Mouse (Mus musculus) forebrain, postnatal 0 days (tissue): ENCODE results near the gene Olfr48. TPM values are rescaled to one million over a fixed set of nuclear protein-coding genes. Genes with fewer than 3 reads are reported as not detected.

Experiments used
- ATAC-seq: fragments of 200-750 bp; cut with Nextera tagmentation; 2 replicates; pipeline ENCODE4 v1.8.0; 2017; ENCODE audit warnings: mild to moderate bottlenecking, moderate library complexity
- DNase-seq: peaks from one replicate; pipeline ENCODE4 v3.0.0-alpha.2; 2015
- H3K27ac ChIP-seq: fragments of 300-500 bp; sonication (generic); 2 replicates; pipeline ENCODE4 v1.5.1; 2014; ENCODE audit warnings: low read depth, mild to moderate bottlenecking, antibody characterized with exemption, low read length, moderate library complexity, mixed read lengths
- H3K27me3 ChIP-seq: fragments of 300-500 bp; sonication (generic); 2 replicates; pipeline ENCODE4 v1.6.1; 2014; ENCODE audit warnings: mild to moderate bottlenecking, low read length, mixed read lengths; ENCODE audit not compliant: insufficient read depth
- H3K36me3 ChIP-seq: fragments of 300-500 bp; sonication (generic); 2 replicates; pipeline ENCODE4 v1.6.1; 2014; ENCODE audit warnings: mild to moderate bottlenecking, moderate library complexity; ENCODE audit not compliant: insufficient read depth
- H3K4me1 ChIP-seq: fragments of 300-500 bp; sonication (generic); 2 replicates; pipeline ENCODE4 v1.6.1; 2014; ENCODE audit warnings: antibody characterized with exemption; ENCODE audit not compliant: insufficient read depth
- H3K4me2 ChIP-seq: fragments of 300-500 bp; sonication (generic); 2 replicates; pipeline ENCODE4 v1.6.1; 2014; ENCODE audit warnings: low read depth, mild to moderate bottlenecking, moderate library complexity
- H3K4me3 ChIP-seq: fragments of 300-500 bp; sonication (generic); 2 replicates; pipeline ENCODE4 v1.5.1; 2014; ENCODE audit warnings: low read depth, low read length, mixed read lengths
- H3K9ac ChIP-seq: fragments of 300-500 bp; sonication (generic); 2 replicates; pipeline ENCODE4 v1.6.1; 2014; ENCODE audit warnings: mild to moderate bottlenecking
- H3K9me3 ChIP-seq: fragments of 300-500 bp; sonication (generic); 2 replicates; pipeline ENCODE4 v1.6.1; 2016; ENCODE audit warnings: low read length
- CTCF ChIP-seq: sonication (generic); IDR thresholded peaks from 2 replicates; pipeline ENCODE4 v1.5.1; 2016; ENCODE audit warnings: antibody characterized with exemption, control low read depth, low read depth
- WGBS: fragments of 180-500 bp; shearing (Covaris S2); extraction: QIAGEN DNeasy Blood & Tissue Kit; methylation state at CpG from one replicate; pipeline ENCODE4 v1.1.7; 2014; 5-methylcytosine and 5-hydroxymethylcytosine counted together
- polyA plus RNA-seq: library from polyadenylated mRNA; unstranded; fragments of >200 nt; fragmentation: Nextera tagmentation; extraction: Ambion mirVana; gene quantifications from 2 replicates; pipeline ENCODE4 v1.2.1, GENCODE M21; 2015
- total RNA-seq: library from RNA; depleted of rRNA; stranded (reverse); fragments of >200 nt; gene quantifications from 2 replicates; pipeline ENCODE4 v1.2.3, GENCODE M21; 2014; rRNA removed

Olfr48 gene
- total RNA-seq (not detected in 2 replicates), polyA plus RNA-seq (not detected in 2 replicates)

DNA sequence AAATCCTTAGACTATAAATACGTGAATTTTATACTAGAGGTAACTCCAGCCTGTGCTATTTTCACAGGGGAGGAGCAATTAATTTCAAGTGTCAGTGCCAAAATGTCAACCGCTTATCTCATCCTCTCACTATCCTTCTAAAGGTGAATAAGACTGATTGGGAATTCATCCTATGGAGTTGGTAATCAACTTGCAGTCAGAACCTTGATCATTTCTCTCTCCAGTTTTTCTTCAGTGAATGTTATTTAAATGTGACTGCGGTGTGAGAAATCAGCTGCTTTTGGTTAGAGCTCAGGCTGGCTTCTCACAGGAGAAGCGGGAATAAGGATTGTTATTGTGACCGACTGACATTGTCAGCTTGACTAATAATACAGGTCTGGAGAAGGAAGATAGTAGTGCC lies at the start of gene Olfr48:
Gene Olfr48, minus strand, starts transcription at position 101 of the 400 bp plus-strand sequence.
- WGBS: 86% methylated on average over 5 of the region's 5 CpGs

DNA sequence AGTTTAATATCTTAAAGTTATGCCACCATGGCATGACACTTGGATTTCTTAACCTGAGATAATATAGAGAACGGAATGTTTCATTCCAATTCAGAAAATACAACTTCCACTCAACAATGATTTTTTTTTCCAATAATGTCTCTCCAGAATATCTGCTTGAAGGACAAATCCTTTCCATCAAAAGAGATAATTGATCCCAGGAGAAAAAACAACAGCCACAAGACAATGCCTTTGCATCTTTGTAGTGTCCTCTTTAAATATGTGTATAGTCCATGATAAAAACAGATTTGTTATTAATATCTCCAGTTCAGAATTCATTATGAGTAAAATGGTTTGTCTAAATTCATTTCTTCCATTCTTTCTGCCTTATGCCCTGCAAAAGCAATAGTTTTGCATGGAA lies 30.1 kb upstream of the Olfr48 start, which contains the start of gene Olfr1257:
Gene Olfr1257, plus strand, starts transcription at position 301 of the 400 bp plus-strand sequence.
- Histone ChIP-seq H3K9me3 (no peaks in the 10 kb centered on the region), H3K27me3 (no peaks in the 10 kb centered on the region), H3K4me3 (no peak within 1 kb of the TSS), H3K9ac (no peak within 1 kb of the TSS), H3K4me1 (no peaks in the 10 kb centered on the region), H3K27ac (no peak within 1 kb of the TSS), H3K36me3 (no peaks in the 10 kb centered on the region), H3K4me2 (no peak within 1 kb of the TSS)
- DNase-seq (no peak), ATAC-seq (no peak)
- no peak for TF ChIP-seq CTCF
- WGBS: 92% methylated on average over 1 of the region's 1 CpGs

More for the DNA sequence above, at the start of gene Olfr48:
- H3K9ac ChIP-seq: no peak within 1 kb of the TSS
- ATAC-seq (no peak), DNase-seq (no peak)
- no peaks in the 10 kb centered on the region for H3K27me3 ChIP-seq
- no peaks in the 10 kb centered on the region for H3K9me3 ChIP-seq
- H3K4me3 ChIP-seq: no peak within 1 kb of the TSS
- H3K4me1 ChIP-seq: no peaks in the 10 kb centered on the region
- no peak within 1 kb of the TSS for H3K4me2 ChIP-seq
- H3K27ac ChIP-seq: no peak within 1 kb of the TSS
- no peak for TF ChIP-seq CTCF
- H3K36me3 ChIP-seq: no peaks in the 10 kb centered on the region

DNA sequence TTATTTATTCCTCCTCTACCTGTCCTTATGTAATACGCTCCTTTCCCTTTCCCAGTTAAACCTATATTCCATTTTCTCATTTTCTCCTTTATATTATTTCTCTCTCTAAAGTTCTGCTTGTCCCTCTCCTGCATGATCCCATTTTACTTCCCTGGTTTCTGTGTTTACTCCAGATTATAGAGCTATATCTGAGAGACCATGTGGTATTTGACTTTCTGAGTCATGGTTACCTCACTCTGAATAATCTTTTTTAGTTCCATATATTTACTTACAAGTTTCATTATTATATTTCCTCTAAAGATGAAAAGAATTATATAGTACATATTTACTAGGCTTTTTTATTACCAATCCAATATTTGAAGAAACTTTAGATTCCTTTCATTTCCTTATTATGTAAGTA lies 1.2 kb upstream of the Olfr48 start:
- ATAC-seq (no peak), DNase-seq (no peak)
- no peak overlapping the region for H3K27ac ChIP-seq
- H3K27me3 ChIP-seq: no peaks in the 10 kb centered on the region
- TF ChIP-seq CTCF: no peak
- no peaks in the 10 kb centered on the region for H3K9me3 ChIP-seq
- no peaks in the 10 kb centered on the region for H3K36me3 ChIP-seq
- no peak overlapping the region for H3K4me3 ChIP-seq
- H3K4me1 ChIP-seq: no peaks in the 10 kb centered on the region
- H3K9ac ChIP-seq: no peak overlapping the region
- no peak overlapping the region for H3K4me2 ChIP-seq
- 96% methylated on average over 1 of the region's 1 CpGs for WGBS

DNA sequence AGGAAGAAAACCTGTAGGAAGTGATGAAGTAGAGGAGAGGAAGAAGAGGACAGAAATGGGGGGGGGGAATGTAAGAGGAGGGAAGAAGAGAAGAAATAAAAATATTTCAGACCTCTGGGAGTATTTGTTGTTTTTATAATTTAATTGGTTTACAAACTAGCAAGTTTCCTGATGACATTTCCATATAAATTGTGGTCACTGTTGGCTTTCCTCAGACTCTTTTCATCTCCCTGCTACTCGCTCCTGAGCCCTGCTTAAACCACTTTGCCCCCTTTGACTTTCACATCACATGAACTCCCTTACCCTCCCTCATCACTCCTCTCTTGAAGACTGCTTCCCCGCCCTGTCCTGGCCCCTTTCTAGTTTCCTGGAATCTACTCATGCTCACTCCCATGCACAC lies 6.5 kb downstream of the Olfr48 start, which contains the start of gene Olfr1256:
Gene Olfr1256, minus strand, starts transcription at position 101 of the 400 bp plus-strand sequence.
- no peak for ATAC-seq

DNA sequence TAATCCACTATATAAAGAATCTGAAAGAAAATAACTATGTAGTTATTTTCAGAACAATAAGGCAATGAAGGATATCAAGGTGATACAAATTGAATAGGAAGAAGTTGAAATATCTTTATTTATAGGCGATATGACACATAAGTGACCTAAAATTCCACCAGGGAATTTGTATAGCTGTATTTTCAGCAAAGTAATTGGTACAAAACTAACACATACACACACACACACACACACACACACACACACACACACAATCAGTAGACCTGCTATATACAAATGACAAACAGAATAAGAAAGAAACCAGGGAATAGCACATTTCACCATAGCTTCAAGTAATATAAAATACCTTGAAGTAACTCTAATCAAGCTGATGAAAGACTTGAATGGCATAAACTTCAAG lies 27.8 kb downstream of the Olfr48 start:
- no peak for TF ChIP-seq CTCF
- Histone ChIP-seq H3K27ac (no peak overlapping the region), H3K4me1 (no peaks in the 10 kb centered on the region), H3K27me3 (no peaks in the 10 kb centered on the region), H3K36me3 (no peaks in the 10 kb centered on the region), H3K4me3 (no peak overlapping the region), H3K4me2 (no peak overlapping the region), H3K9me3 (no peaks in the 10 kb centered on the region), H3K9ac (no peak overlapping the region)
- DNase-seq (no peak), ATAC-seq (no peak)
- 89% methylated on average over 1 of the region's 1 CpGs for WGBS

More for the DNA sequence above, 6.5 kb downstream of the Olfr48 start, which contains the start of gene Olfr1256:
- Histone ChIP-seq H3K9me3 (no peaks in the 10 kb centered on the region), H3K27me3 (no peaks in the 10 kb centered on the region), H3K4me1 (no peaks in the 10 kb centered on the region), H3K4me3 (no peak within 1 kb of the TSS), H3K27ac (no peak within 1 kb of the TSS), H3K9ac (no peak within 1 kb of the TSS), H3K4me2 (no peak within 1 kb of the TSS), H3K36me3 (no peaks in the 10 kb centered on the region)
- 54% methylated on average over 2 of the region's 2 CpGs for WGBS
- no peak for TF ChIP-seq CTCF
- no peak for DNase-seq

DNA sequence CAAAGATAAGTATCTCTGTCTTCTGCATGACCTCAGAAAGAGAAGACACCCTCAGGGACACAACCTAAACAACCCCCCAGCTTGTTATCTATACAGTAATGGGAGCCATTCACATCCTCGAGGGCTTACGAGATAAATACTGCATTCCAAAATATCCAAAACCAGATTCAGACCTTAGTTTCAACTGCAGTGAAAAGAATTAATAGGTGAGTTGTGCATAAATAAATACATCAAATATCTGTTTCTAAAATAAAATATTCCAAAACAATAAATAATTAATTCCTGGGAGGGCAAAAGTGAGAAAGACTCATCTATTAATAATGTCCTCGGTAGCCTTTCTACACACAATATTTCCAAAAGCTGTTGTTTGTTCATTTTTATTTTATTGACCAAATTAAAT lies 36.3 kb downstream of the Olfr48 start, which contains the start of gene Olfr1255:
Gene Olfr1255, plus strand, starts transcription at position 301 of the 400 bp plus-strand sequence.
- Histone ChIP-seq H3K27ac (no peak within 1 kb of the TSS), H3K27me3 (no peaks in the 10 kb centered on the region), H3K9ac (no peak within 1 kb of the TSS), H3K36me3 (no peaks in the 10 kb centered on the region), H3K9me3 (no peaks in the 10 kb centered on the region), H3K4me1 (no peaks in the 10 kb centered on the region), H3K4me3 (no peak within 1 kb of the TSS), H3K4me2 (no peak within 1 kb of the TSS)
- WGBS: 92% methylated on average over 3 of the region's 3 CpGs
- no peak for TF ChIP-seq CTCF
- DNase-seq (no peak), ATAC-seq (no peak)

DNA sequence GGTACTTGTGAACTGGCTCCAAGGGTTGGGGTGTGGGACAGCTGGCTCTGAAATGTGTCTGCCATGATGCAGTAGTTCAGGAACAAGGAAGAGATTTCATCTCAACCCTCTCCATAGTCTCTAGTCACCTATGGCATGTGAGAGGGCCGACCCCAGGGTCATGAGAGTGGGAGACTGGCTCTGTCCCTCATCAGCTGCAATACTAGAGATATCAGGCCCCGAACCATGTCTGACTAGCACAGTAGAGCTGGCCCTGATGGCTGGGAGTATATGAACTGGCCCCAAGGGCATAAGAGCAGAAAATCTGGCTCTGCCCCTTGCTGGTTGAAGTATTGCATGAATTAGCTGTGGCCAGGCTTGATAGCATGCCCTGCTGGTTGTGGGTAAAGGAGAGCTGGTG lies 37.3 kb downstream of the Olfr48 start:
- Histone ChIP-seq H3K27me3 (no peaks in the 10 kb centered on the region), H3K4me1 (no peaks in the 10 kb centered on the region), H3K9me3 (no peaks in the 10 kb centered on the region), H3K4me2 (no peak overlapping the region), H3K36me3 (no peaks in the 10 kb centered on the region), H3K27ac (no peak overlapping the region), H3K4me3 (no peak overlapping the region), H3K9ac (no peak overlapping the region)
- no peak for TF ChIP-seq CTCF
- DNase-seq (no peak), ATAC-seq (no peak)
- WGBS: 77% methylated on average over 2 of the region's 2 CpGs
